Mouse (Mus musculus) megakaryocyte, embryonic 14.5 days (primary cell): ENCODE results near the gene Ash1l. TPM values are rescaled to one million over a fixed set of nuclear protein-coding genes. Genes with fewer than 3 reads are reported as not detected.
A peak's percentile ranks its signal among the peaks of the same experiment; 100 is the strongest.
"Not testable (repeated sequence)": the region's sequence is repeated elsewhere in the genome, so short reads cannot be mapped to it uniquely, and the experiment has no call there.

ENCODE experiments used
- H3K27me3 ChIP-seq: replicated peaks from 2 replicates; pipeline ENCODE3; 2012; ENCODE audit warnings: inconsistent platforms
- H3K36me3 ChIP-seq: replicated peaks from 2 replicates; pipeline ENCODE3; 2012; ENCODE audit warnings: low read length, inconsistent platforms, mixed read lengths
- H3K4me1 ChIP-seq: 2 replicates; pipeline ENCODE4 v1.6.1; 2012; ENCODE audit warnings: inconsistent platforms
- H3K4me3 ChIP-seq: replicated peaks from 2 replicates; pipeline ENCODE3; 2012; ENCODE audit warnings: moderate library complexity, mild to moderate bottlenecking, inconsistent platforms
- H3K9me3 ChIP-seq: 2 replicates; pipeline ENCODE4 v1.6.1; 2012; ENCODE audit warnings: inconsistent platforms
- FLI1 ChIP-seq: IDR thresholded peaks from 2 replicates; pipeline ENCODE4 v1.6.1; 2012; ENCODE audit warnings: low read length, inconsistent platforms, mixed read lengths
- GATA1 ChIP-seq: IDR thresholded peaks from 3 replicates; pipeline ENCODE4 v1.6.1; 2012; ENCODE audit warnings: mixed read lengths, low read length, inconsistent platforms, borderline replicate concordance
- polyA plus RNA-seq: library from polyadenylated mRNA; stranded (reverse); fragments of >175 nt; gene quantifications from 2 replicates; pipeline ENCODE4 v1.2.3, GENCODE M21; 2012; ENCODE audit warnings: low replicate concordance; ENCODE audit not compliant: insufficient read depth

Ash1l gene
- polyA plus RNA-seq, 1 experiment: 0.95 TPM

DNA sequence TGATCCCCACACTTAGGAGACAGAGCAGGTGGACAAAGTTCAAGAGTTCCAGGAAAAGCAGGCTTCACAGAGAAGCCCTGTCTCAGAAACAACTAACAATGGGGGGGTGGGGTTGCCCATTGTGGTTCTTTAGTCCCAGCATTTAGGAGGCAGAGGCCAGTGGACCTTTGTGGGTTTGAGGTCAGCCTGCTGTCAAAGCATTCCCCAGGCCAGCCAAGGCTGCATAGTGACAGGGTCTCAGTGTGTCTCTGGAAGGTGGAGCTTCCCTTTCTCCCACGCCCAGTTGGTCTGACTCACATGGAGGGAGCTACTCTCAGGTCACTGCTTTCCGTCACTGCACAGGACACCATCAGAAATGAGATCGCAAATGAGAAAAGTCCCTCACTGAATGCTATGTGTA is 111.3 kb downstream of the Ash1l start:
- TF ChIP-seq FLI1 (no peak), GATA1 (no peak)
- Histone ChIP-seq H3K27me3 (no peaks in the 10 kb centered on the region), H3K4me3 (no peak overlapping the region), H3K4me1 (peaks cover 11% of the 10 kb centered on the region), H3K9me3 (no peaks in the 10 kb centered on the region), H3K36me3 (peaks cover 95% of the 10 kb centered on the region)

DNA sequence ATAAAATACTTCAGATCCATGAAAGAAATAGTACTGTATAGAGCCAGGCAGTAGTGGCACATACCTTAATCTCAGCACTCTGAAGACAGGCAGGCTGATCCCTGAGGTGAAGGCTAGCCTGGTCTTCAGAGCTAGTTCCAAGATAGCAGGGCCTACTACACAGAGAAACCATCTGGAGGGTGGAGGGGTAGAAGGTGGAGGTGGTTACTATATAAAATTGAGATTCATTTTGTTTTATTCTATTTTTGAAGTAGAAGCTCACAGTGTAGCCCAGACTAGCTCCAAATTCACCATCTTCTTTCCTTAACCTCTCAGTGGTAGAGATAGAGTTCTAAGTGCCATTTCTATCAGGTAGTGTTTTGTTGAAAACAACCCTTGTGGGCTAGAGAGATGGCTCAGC is 116.8 kb downstream of the Ash1l start:
- peaks cover 7% of the 10 kb centered on the region for H3K4me1 ChIP-seq
- H3K36me3 ChIP-seq: peaks cover 97% of the 10 kb centered on the region
- H3K9me3 ChIP-seq: no peaks in the 10 kb centered on the region
- H3K27me3 ChIP-seq: no peaks in the 10 kb centered on the region
- H3K4me3 ChIP-seq: no peak overlapping the region
- no peak for TF ChIP-seq GATA1
- no peak for TF ChIP-seq FLI1

DNA sequence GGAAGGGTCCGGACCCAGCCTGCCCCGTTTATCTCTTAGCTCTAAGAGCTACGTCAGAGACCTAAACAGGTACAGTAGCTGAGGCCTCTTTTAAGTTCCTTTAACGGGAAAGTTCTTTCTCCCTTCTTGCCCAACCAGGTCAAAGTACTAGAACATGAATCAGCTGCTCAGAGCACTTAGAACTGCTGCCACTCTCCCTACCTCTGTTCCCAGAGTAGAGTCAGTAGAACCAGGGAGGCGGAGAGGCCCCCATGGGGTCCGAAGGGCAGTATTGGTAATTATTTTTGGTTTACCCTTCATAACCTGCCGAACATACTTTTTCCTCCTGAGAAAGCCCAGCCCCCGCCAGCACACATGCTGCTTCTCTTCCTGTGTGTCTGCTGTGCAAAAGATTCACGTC is 127.0 kb downstream of the Ash1l start:
- Histone ChIP-seq H3K9me3 (no peaks in the 10 kb centered on the region), H3K27me3 (no peaks in the 10 kb centered on the region), H3K4me3 (no peak overlapping the region), H3K36me3 (peaks cover 90% of the 10 kb centered on the region), H3K4me1 (no peaks in the 10 kb centered on the region)
- TF ChIP-seq GATA1 (no peak), FLI1 (no peak)

DNA sequence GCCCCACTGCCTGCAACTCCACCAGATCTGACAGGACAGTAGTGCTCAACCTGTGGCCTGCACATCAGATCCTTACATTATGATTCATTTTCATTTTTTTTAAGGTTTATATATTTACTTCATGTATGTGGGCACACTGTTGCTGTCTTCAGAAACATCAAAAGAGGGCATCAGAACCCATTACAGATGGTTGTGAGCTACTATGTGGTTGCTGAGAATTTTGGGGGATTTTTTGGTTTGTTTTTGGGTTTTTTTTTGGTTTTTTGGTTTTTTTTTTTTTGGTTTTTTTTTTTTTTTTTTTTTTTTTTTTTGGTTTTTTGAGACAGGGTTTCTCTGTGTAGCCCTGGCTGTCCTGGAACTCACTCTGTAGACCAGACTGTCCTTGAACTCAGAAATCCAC is 131.9 kb downstream of the Ash1l start:
- Histone ChIP-seq H3K36me3 (peaks cover 75% of the 10 kb centered on the region), H3K4me1 (peaks cover 26% of the 10 kb centered on the region)
- H3K4me3 ChIP-seq, H3K9me3 ChIP-seq, H3K27me3 ChIP-seq: not testable (repeated sequence)

DNA sequence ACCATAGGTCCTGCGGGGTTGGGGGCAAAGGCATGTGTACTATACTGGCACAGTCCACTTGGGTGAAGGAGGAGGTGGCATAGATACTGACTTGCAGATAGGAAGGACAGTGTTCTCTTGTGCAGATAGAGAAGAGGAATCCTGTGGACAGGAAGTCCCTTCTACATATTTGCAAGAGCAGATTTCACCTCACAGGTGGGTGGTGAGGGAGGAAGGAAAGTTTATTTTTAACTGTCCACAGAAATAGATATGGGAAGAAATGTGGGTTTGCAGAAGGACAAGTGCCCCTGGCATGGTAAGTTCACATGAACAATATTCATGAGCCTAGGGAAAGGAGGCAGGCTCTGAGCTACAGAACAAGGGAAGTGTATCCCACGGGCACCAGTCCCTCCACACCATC is 133.7 kb downstream of the Ash1l start:
- Histone ChIP-seq H3K4me3 (no peak overlapping the region), H3K27me3 (no peaks in the 10 kb centered on the region), H3K36me3 (peaks cover 72% of the 10 kb centered on the region), H3K4me1 (peaks cover 44% of the 10 kb centered on the region), H3K9me3 (no peaks in the 10 kb centered on the region)
- TF ChIP-seq GATA1: no peak
- no peak for TF ChIP-seq FLI1

DNA sequence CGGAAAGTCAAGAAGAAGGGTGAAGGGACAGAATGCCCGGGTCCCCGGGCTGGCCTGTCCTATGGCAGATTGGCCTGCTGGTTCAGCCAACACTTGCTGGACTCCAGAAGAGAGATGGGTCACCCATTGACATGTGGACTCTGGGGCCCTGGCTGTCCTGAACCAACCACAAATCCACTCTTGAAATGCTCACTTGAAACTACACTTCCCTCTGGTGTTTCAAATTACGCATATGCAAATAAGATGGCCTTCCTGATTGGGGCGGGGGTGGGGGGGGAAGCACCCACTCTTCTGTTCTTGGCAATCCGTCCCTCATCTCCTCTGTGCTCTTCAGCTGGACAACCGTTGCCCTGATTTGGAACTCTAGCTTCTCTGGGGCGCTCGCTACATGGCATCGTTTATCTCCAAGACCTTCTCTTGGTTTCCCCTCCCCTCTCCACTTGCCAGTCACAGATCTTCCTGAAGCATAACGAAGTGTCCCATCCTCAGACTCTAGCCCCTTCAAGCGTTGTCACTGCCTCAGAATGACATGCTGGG is 134.3 kb downstream of the Ash1l start:
- no peaks in the 10 kb centered on the region for H3K9me3 ChIP-seq
- TF ChIP-seq FLI1 (no peak), GATA1 (no peak)
- no peaks in the 10 kb centered on the region for H3K27me3 ChIP-seq
- H3K4me1 ChIP-seq: peaks cover 48% of the 10 kb centered on the region
- H3K36me3 ChIP-seq: peaks cover 66% of the 10 kb centered on the region
- no peak overlapping the region for H3K4me3 ChIP-seq

DNA sequence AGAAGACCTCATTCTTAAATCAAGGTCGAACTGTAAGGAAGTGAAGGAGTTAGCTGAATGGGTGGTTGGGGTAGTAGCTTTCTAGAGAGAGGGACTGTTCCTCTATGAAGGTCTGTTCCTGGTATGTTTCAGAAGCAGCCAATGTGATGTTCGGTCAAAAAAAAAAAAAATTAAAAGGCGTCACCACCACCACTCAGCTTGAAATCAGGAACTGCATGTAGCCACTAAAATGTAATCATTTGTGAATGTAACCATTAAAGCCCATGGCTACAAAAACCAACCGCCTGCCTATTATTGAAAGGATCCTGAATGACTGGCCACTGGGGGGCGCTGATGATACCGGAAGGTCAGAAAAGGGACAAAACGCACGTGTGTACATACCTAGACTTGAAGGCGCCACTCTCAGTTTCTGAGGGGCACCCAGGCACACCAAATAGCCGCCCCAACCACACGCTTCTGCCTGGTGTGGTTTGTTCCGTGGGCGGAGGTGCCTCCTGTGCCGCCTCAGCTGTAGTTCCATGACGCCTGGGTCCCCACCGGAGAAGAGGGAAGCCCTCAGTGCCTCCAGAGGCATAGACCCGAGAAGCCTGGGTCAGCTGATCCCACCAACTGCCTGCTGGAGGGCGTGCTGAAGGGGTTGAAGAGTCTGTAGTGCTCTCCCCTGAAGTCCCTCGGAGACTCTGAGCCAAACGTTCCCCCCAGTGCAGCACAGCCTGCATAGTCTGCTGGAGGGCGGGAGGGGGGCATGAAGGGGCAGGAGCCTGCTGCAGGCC is 137.1 kb downstream of the Ash1l start:
- no peaks in the 10 kb centered on the region for H3K9me3 ChIP-seq
- peaks cover 64% of the 10 kb centered on the region for H3K4me1 ChIP-seq
- peak overlapping the region; percentile 83 for H3K4me3 ChIP-seq
- TF ChIP-seq FLI1 (no peak), GATA1 (no peak)
- peaks cover 49% of the 10 kb centered on the region for H3K36me3 ChIP-seq
- peaks cover 16% of the 10 kb centered on the region for H3K27me3 ChIP-seq

DNA sequence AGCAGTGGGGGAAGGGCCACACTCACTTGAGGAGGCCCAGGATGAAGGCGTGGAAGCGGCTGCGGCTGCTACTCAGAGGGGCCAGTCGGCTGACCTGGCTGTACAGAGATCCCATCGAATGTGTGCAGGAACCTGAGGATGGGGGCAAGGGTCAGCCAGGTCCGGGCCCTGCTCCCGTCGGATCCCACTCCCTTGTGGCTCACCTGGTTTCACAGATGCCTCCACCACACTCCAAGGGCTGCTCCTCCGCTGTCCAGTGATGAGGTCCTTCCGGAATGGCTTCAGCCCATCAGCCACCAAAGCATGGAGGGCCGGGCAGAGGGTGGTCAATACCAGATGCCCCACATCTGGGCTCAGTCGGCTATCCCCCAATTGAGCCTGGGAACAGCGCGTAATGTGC is 138.6 kb downstream of the Ash1l start:
- H3K9me3 ChIP-seq: no peaks in the 10 kb centered on the region
- H3K4me3 ChIP-seq: peak overlapping the region; percentile 96
- TF ChIP-seq GATA1: no peak
- TF ChIP-seq FLI1: no peak
- H3K36me3 ChIP-seq: peaks cover 56% of the 10 kb centered on the region
- H3K4me1 ChIP-seq: peaks cover 66% of the 10 kb centered on the region
- peaks cover 16% of the 10 kb centered on the region for H3K27me3 ChIP-seq

DNA sequence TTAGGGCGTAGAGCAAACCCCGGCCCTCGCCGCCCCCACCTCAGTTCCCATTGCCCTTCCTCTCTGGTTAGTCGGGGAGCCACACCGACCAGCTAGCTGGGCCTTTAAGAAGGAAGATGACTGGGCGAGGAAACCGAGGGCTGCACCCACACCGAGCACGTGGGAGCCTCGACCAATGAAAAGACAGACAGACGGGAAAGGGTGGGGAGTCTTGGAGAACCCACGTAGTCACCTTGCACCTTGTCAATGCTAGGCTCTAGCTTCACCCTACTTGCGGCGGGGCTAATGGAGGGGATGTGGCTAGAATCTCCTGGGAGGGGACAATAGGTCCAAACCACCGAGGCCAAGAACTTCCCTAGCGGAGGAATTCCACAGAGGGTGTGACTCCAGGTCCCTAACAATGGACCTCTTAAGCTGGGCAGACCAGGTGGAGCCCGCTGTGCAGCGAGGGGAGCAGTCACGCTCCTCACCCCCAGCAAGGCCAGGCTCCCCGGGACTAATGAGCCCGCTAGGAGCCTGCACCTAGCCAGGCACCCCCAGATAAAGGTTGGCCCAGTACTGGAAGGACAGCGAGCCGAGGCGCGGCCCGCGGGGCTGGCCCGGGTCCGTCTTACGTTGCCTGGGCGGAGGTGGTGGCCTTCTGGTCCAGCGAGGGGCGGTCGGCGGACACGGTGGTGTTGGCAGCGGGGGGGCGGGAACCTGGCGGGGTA is 139.6 kb downstream of the Ash1l start:
- H3K36me3 ChIP-seq: peaks cover 56% of the 10 kb centered on the region

More for the DNA sequence above, 139.6 kb downstream of the Ash1l start:
- TF ChIP-seq FLI1 (no peak), GATA1 (no peak)
- Histone ChIP-seq H3K4me1 (peaks cover 66% of the 10 kb centered on the region), H3K9me3 (no peaks in the 10 kb centered on the region), H3K27me3 (peaks cover 16% of the 10 kb centered on the region), H3K4me3 (peak overlapping the region; percentile 96)
